Mouse (Mus musculus) small intestine, adult 2 months (tissue): ENCODE measurements around the gene Rhof.

Source experiments
- CTCF ChIP-seq: fragments of 200-500 bp; IDR thresholded peaks from 2 replicates; pipeline ENCODE4 v1.5.1; 2012; ENCODE audit warnings: low read depth, mild to moderate bottlenecking, control low read depth, inconsistent platforms, low read length, moderate library complexity, mixed read lengths; ENCODE audit not compliant: insufficient replicate concordance, insufficient read length; ENCODE audit errors: extremely low read depth
- POLR2A ChIP-seq: fragments of 200-500 bp; IDR thresholded peaks from 2 replicates; pipeline ENCODE4 v1.6.1; 2012; ENCODE audit warnings: low read depth, mild to moderate bottlenecking, control low read depth, inconsistent platforms, low read length, moderate library complexity

- no peak for TF ChIP-seq CTCF
- no peak for TF ChIP-seq POLR2A
Measured at GRCm38 (mm10) chr5:123118826-123119225, 13.7 kb downstream of the Rhof start.
